Mouse (Mus musculus) cortical plate, adult 2 months (tissue): ENCODE results near the gene Zc3h18.

Experiments
- CTCF ChIP-seq: fragments of 200-500 bp; IDR thresholded peaks from 2 replicates; pipeline ENCODE4 v1.5.1; 2011; ENCODE audit warnings: mild to moderate bottlenecking, control low read depth, low read length; ENCODE audit not compliant: insufficient read depth; ENCODE audit errors: extremely low read depth
- POLR2A ChIP-seq: fragments of 200-500 bp; IDR thresholded peaks from 2 replicates; pipeline ENCODE4 v1.6.1; 2011; ENCODE audit warnings: mild to moderate bottlenecking, low read length, control low read depth; ENCODE audit not compliant: insufficient read depth; ENCODE audit errors: extremely low read depth

- no peak for TF ChIP-seq CTCF
- no peak for TF ChIP-seq POLR2A
Observed at GRCm38 (mm10) chr8:122431694-122432442, 55.5 kb downstream of the Zc3h18 start.
